Mouse (Mus musculus) myocyte (in vitro differentiated cells): ENCODE results near the gene Sirt7. TPM values are rescaled to one million over a fixed set of nuclear protein-coding genes. Genes with fewer than 3 reads are reported as not detected.

Experiments
- H3K27me3 ChIP-seq: one replicate; pipeline ENCODE4 v1.6.1; 2011; ENCODE audit not compliant: control insufficient read depth, insufficient read depth, insufficient read length
- H3K36me3 ChIP-seq: one replicate; pipeline ENCODE4 v1.6.1; 2011; ENCODE audit not compliant: control insufficient read depth, insufficient read depth
- H3K4me2 ChIP-seq: one replicate; pipeline ENCODE4 v1.6.1; 2011; ENCODE audit warnings: low read depth, control low read depth
- H3K4me3 ChIP-seq: one replicate; pipeline ENCODE4 v1.5.1; 2011; ENCODE audit warnings: mild to moderate bottlenecking, control low read depth, moderate library complexity
- H3K79me2 ChIP-seq: one replicate; pipeline ENCODE4 v1.6.1; 2011; ENCODE audit not compliant: control insufficient read depth, insufficient read depth
- H3ac ChIP-seq: one replicate; pipeline ENCODE4 v1.6.1; 2011; ENCODE audit not compliant: control insufficient read depth, insufficient read length
- CEBPB ChIP-seq: IDR thresholded peaks from 2 replicates; pipeline ENCODE4 v1.6.1; 2011; ENCODE audit warnings: mild to moderate bottlenecking, moderate library complexity; ENCODE audit not compliant: poor library complexity, insufficient read depth, severe bottlenecking
- E2F4 ChIP-seq: IDR thresholded peaks from one replicate; pipeline ENCODE4 v1.6.1; 2011; ENCODE audit warnings: mild to moderate bottlenecking, control low read depth, moderate library complexity; ENCODE audit not compliant: insufficient read depth
- MAX ChIP-seq: IDR thresholded peaks from one replicate; pipeline ENCODE4 v1.6.1; 2011; ENCODE audit warnings: low read depth, mild to moderate bottlenecking, control low read depth
- MYOD1 ChIP-seq, 3 experiments: IDR thresholded peaks; one replicate each; pipeline ENCODE4 v1.6.1; 2011; ENCODE audit warnings: control low read depth in 2 of 3, low read depth in 2 of 3, mild to moderate bottlenecking in 2 of 3, moderate library complexity in 1 of 3; ENCODE audit not compliant: insufficient read length in 2 of 3, control insufficient read depth in 1 of 3
- MYOG ChIP-seq, 3 experiments: IDR thresholded peaks; one replicate each; pipeline ENCODE4 v1.6.1; 2011; ENCODE audit warnings: control low read depth in 2 of 3, low read depth in 2 of 3, mild to moderate bottlenecking in 2 of 3; ENCODE audit not compliant: insufficient read length in 2 of 3, control insufficient read depth in 1 of 3, insufficient read depth in 1 of 3
- POLR2A ChIP-seq: IDR thresholded peaks from one replicate; pipeline ENCODE4 v1.6.1; 2011; ENCODE audit warnings: low read depth, mild to moderate bottlenecking, control low read depth, moderate library complexity; ENCODE audit not compliant: insufficient read length
- POLR2AphosphoS2 ChIP-seq: IDR thresholded peaks from one replicate; pipeline ENCODE4 v1.6.1; 2011; ENCODE audit warnings: low read depth, control low read depth; ENCODE audit not compliant: insufficient read length
- REST ChIP-seq: IDR thresholded peaks from one replicate; pipeline ENCODE4 v1.6.1; 2011; ENCODE audit warnings: mild to moderate bottlenecking, control low read depth, moderate library complexity; ENCODE audit not compliant: insufficient read depth, insufficient read length
- SRF ChIP-seq: IDR thresholded peaks from one replicate; pipeline ENCODE4 v1.6.1; 2011; ENCODE audit warnings: low read depth; ENCODE audit not compliant: control insufficient read depth, insufficient read length
- TCF12 ChIP-seq: IDR thresholded peaks from one replicate; pipeline ENCODE4 v1.6.1; 2011; ENCODE audit warnings: mild to moderate bottlenecking, control low read depth; ENCODE audit not compliant: poor library complexity, insufficient read depth, severe bottlenecking
- TCF3 ChIP-seq: IDR thresholded peaks from one replicate; pipeline ENCODE4 v1.6.1; 2011; ENCODE audit warnings: low read depth, control low read depth; ENCODE audit not compliant: insufficient read length
- USF1 ChIP-seq: IDR thresholded peaks from one replicate; pipeline ENCODE4 v1.6.1; 2011; ENCODE audit warnings: low read depth, mild to moderate bottlenecking, control low read depth, moderate library complexity
- polyA plus RNA-seq: library from polyadenylated mRNA; unstranded; fragments of >200 nt; fragmentation: generic; extraction: Trizol; gene quantifications from one replicate; pipeline ENCODE4 v1.2.1, GENCODE M21; 2012; ENCODE audit warnings: missing spikeins

Sirt7 gene
- polyA plus RNA-seq, 1 experiment, result 29.9 TPM

DNA sequence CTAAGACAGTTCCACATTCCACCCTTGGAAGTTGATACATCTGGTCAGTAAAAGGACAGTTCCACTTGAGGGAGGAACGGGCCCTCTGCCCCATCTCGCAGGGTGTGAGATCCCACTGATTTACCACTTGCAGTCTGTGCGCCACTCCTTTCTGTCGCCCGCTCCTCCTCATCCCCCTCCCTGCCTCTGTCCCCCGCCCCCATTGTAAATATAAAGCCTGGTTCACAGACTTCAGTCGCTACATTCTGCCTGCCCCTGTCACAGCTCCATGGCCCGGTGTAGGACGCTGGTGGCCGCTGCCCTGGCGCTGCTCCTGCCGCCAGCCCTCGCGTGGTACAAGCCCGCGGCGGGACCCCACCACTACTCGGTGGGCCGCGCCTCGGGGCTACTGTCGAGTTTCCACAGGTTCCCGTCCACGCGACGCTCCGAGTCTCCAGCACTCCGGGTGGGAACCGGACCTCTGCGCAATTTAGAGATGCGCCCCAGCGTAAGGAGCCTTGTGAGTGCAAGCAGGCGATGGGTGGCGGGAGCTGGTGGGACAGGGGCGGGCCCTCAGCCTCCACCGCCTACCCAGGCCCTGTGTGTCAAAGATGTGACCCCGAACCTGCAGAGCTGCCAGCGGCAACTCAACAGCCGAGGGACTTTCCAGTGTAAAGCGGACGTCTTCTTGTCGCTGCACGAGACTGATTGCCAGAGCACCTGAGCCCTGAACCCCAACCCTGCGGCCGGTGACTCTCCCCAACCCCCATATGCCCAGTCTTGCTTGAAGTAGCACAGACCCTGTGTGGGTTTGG is 16.6 kb downstream of the Sirt7 start, which contains the start of gene Npb:
Npb (plus strand) TSS at position 237 of the 794 bp plus-strand sequence.
- no peak within 1 kb of the TSS for H3K4me3 ChIP-seq
- peaks cover 8% of the 10 kb centered on the region for H3K36me3 ChIP-seq
- TF ChIP-seq SRF (no peak), MYOG (IDR thresholded peaks at IDR 0.05; ENCODE audit: control insufficient read depth in 1 of 3, insufficient read depth in 1 of 3, insufficient read length in 2 of 3, low read depth in 2 of 3) (no peak), CEBPB (no peak), USF1 (no peak), POLR2AphosphoS2 (peak; percentile 52), MYOD1 (IDR thresholded peaks at IDR 0.05; ENCODE audit: control insufficient read depth in 1 of 3, insufficient read length in 2 of 3, low read depth in 2 of 3) (no peak)
- no peaks in the 10 kb centered on the region for H3K79me2 ChIP-seq
- no peak within 1 kb of the TSS for H3ac ChIP-seq
- H3K27me3 ChIP-seq, result no peaks in the 10 kb centered on the region
- no peak within 1 kb of the TSS for H3K4me2 ChIP-seq

DNA sequence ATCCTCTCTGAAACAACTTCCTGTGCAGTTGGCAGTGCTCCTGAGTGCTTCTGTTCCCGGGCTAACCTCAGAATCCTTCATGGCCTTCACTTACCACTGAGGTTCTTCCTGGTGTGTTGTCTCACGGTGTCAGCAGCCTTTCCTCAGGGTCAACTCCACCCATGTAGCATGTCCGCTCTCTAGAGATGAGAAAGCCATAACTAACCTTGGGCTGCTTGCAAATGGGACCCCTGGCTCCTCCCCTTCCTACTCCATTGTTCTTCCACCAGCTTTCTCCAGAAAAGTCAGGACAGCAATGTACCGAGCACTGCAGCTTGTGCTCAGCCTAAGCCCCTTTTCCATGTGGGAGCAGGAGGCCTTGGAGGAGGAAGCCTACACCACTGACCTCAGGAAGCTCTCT is 18.3 kb downstream of the Sirt7 start:
- no peaks in the 10 kb centered on the region for H3K27me3 ChIP-seq
- H3ac ChIP-seq, result no peak overlapping the region
- TF ChIP-seq MYOD1 (IDR thresholded peaks at IDR 0.05; ENCODE audit: control insufficient read depth in 1 of 3, insufficient read length in 2 of 3, low read depth in 2 of 3) (no peak), USF1 (no peak), REST (no peak)
- peaks cover 14% of the 10 kb centered on the region for H3K36me3 ChIP-seq
- H3K4me2 ChIP-seq, result no peak overlapping the region
- H3K79me2 ChIP-seq, result no peaks in the 10 kb centered on the region
- no peak overlapping the region for H3K4me3 ChIP-seq

DNA sequence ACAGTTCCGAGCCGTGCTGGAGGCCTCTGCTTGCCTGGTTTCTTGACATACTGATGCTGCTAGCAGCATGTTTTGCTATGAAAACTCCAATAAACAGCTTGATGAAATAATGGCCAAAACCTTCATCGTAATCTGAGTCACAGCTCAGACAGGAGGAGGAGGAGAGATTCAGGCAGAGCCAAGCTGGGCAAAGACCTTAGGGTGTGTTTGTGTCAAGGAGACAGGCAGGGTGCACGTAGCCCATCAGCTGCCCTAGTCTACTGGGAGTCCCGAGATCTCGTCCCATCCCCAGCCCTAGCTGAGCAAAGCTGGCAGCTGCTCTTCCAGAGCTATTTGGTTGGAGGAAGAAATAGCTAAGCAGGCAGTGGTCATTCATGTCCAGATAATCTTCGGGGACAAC is 19.4 kb downstream of the Sirt7 start:
- Histone ChIP-seq H3K36me3 (peaks cover 14% of the 10 kb centered on the region), H3K79me2 (no peaks in the 10 kb centered on the region), H3K4me3 (no peak overlapping the region), H3K27me3 (no peaks in the 10 kb centered on the region), H3K4me2 (no peak overlapping the region), H3ac (no peak overlapping the region)
- TF ChIP-seq MYOG (IDR thresholded peaks at IDR 0.05; ENCODE audit: control insufficient read depth in 1 of 3, insufficient read depth in 1 of 3, insufficient read length in 2 of 3, low read depth in 2 of 3) (peak in 1 of 3 experiments; percentile 6), REST (no peak)

DNA sequence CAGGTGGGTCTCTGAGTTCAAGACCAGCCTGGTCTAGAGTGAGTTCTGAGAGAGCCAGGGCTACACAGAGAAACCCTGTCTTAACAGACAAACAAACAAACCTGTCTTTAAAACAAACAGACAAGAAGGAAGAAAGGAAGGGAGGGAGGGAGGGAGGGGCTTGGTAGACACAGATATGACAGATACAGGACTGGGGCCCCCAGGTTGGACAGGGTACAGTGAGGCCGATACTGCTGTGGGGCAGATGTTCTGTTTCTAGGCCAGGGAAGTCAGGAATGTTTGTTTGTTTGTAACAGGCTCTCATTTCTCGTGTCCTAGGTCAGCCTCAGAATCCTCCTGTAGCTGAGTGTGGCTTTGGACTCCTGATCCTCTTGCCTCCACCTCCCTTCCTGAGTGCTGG is 21.5 kb downstream of the Sirt7 start:
- Histone ChIP-seq H3K4me2 (no peak overlapping the region), H3ac (no peak overlapping the region), H3K36me3 (peaks cover 13% of the 10 kb centered on the region), H3K4me3 (no peak overlapping the region), H3K27me3 (no peaks in the 10 kb centered on the region), H3K79me2 (peaks cover 18% of the 10 kb centered on the region)
- TF ChIP-seq SRF (no peak), TCF12 (no peak), REST (no peak), CEBPB (no peak), MAX (no peak), MYOD1 (IDR thresholded peaks at IDR 0.05; ENCODE audit: control insufficient read depth in 1 of 3, insufficient read length in 2 of 3, low read depth in 2 of 3) (no peak), E2F4 (no peak), TCF3 (no peak), POLR2A (no peak), POLR2AphosphoS2 (no peak), MYOG (IDR thresholded peaks at IDR 0.05; ENCODE audit: control insufficient read depth in 1 of 3, insufficient read depth in 1 of 3, insufficient read length in 2 of 3, low read depth in 2 of 3) (no peak), USF1 (no peak)

DNA sequence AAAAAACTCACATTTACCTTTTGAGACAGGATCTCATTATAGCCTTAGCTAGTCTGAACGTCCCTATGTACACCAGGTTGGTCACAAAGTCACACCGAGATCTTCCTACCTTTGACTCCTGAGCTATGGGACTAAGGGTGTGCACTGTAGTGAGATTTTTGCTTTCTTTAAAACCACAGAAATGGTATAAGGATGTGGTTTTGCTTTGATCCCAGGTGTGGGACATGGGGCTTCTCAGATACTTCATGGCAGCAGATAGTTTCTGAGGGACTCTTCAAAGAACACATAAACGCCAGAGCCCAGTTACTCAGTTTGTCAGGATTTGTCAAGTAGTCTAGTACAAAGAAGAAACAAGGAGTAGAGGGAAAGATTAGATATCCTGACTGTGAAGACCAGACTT is 24.3 kb downstream of the Sirt7 start:
- H3K4me2 ChIP-seq, result no peak overlapping the region
- peaks cover 22% of the 10 kb centered on the region for H3K36me3 ChIP-seq
- H3K27me3 ChIP-seq, result no peaks in the 10 kb centered on the region
- peaks cover 40% of the 10 kb centered on the region for H3K79me2 ChIP-seq
- H3ac ChIP-seq, result no peak overlapping the region
- TF ChIP-seq TCF12 (no peak), POLR2A (no peak), SRF (no peak), E2F4 (no peak), MYOG (IDR thresholded peaks at IDR 0.05; ENCODE audit: control insufficient read depth in 1 of 3, insufficient read depth in 1 of 3, insufficient read length in 2 of 3, low read depth in 2 of 3) (no peak)
- no peak overlapping the region for H3K4me3 ChIP-seq
